Mouse (Mus musculus) G1E (cell line): ENCODE results near the gene Prkar1a. TPM values are rescaled to one million over a fixed set of nuclear protein-coding genes. Genes with fewer than 3 reads are reported as not detected.

ENCODE experiments used
- ATAC-seq: 2 replicates; pipeline ENCODE4 v1.8.0; 2016; ENCODE audit warnings: mild to moderate bottlenecking; ENCODE audit not compliant: insufficient number of reproducible peaks, poor library complexity, low FRiP score, severe bottlenecking; ENCODE audit errors: extremely low read depth
- DNase-seq: peaks from one replicate; pipeline ENCODE4 v3.0.0; 2012; ENCODE audit warnings: low spot score
- H3K27me3 ChIP-seq: 2 replicates; pipeline ENCODE4 v1.6.1; 2012; ENCODE audit warnings: mild to moderate bottlenecking, low read length, inconsistent platforms; ENCODE audit not compliant: insufficient read depth
- H3K36me3 ChIP-seq: replicated peaks from 2 replicates; pipeline ENCODE3; 2012; ENCODE audit warnings: mild to moderate bottlenecking, inconsistent platforms
- H3K4me1 ChIP-seq: 2 replicates; pipeline ENCODE4 v1.6.1; 2012; ENCODE audit warnings: low read depth, low read length, inconsistent platforms, mixed read lengths; ENCODE audit not compliant: insufficient read depth
- H3K4me3 ChIP-seq: 2 replicates; pipeline ENCODE4 v1.5.1; 2012; ENCODE audit warnings: low read depth, mild to moderate bottlenecking, inconsistent platforms, low read length, moderate library complexity, mixed read lengths
- H3K9me3 ChIP-seq: replicated peaks from 2 replicates; pipeline ENCODE4 v1.6.1; 2012; ENCODE audit warnings: inconsistent platforms
- CTCF ChIP-seq: IDR thresholded peaks from 2 replicates; pipeline ENCODE4 v1.5.1; 2012; ENCODE audit warnings: low read depth, low read length, inconsistent platforms, mixed read lengths
- GATA1 ChIP-seq: IDR thresholded peaks from 2 replicates; pipeline ENCODE4 v1.6.1; 2012; ENCODE audit warnings: borderline replicate concordance, low read length, inconsistent platforms, mixed read lengths
- GATA2 ChIP-seq: IDR thresholded peaks from 2 replicates; pipeline ENCODE4 v1.6.1; 2012; ENCODE audit warnings: low read depth, low read length, inconsistent platforms, borderline replicate concordance
- POLR2AphosphoS5 ChIP-seq: IDR thresholded peaks from 2 replicates; pipeline ENCODE4 v1.6.1; 2012; ENCODE audit warnings: low read depth, low read length, inconsistent platforms; ENCODE audit not compliant: insufficient replicate concordance
- TAL1 ChIP-seq: conservative IDR thresholded peaks from 2 replicates; pipeline ENCODE4 v1.6.1; 2012; ENCODE audit warnings: low read depth, low read length, inconsistent platforms, mixed read lengths
- polyA plus RNA-seq: library from polyadenylated mRNA; stranded (reverse); fragments of >175 nt; gene quantifications from 2 replicates; pipeline ENCODE4 v1.2.3, GENCODE M21; 2012
- total RNA-seq, 2 experiments: library from RNA; stranded (forward) in 1 of 2; stranded (reverse) in 1 of 2; fragments of 200-1000 nt in 1 of 2; fragments of >200 nt in 1 of 2; fragmentation: Nextera tagmentation in 1 of 2; gene quantifications; 2 replicates each; pipeline ENCODE4 v1.2.3; 2014 to 2017

Gene Prkar1a
- total and polyA plus RNA-seq, 3 experiments = 74.6 to 134 (median 85.6) TPM

DNA sequence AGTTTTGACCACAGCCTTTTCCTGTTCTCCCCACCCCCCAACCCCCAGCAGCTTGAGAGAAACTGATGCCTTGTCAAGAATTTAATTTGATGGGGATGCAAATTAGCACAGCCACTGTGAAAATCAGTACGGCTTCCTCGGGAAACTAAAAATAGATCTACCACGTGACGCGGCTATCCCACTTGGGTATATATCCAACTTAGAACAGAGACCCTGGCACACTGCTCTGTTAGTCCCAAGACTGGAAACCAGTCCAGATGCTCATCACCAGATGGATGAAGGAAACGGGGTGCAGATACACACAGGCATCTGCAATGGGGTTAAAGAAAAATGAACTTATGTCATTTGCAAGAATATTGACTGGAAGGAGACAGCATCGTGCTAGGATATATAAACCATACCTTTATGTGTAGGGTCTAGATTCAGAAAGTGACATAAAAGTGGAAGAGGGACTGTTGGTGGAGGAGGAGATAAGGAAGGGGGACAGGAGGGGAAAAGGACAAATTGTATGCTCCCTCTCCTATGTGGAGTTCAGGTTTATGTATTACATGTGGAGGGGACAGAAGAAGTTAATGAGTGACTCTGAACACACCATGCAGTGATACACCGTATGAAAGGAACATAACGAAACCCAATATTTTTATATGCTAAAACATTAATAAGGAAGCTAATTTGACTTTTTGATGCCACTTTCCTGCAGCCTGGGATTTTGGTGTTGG, 56.3 kb downstream of the Prkar1a start:
- Histone ChIP-seq H3K36me3 (no peaks in the 10 kb centered on the region), H3K4me1 (no peaks in the 10 kb centered on the region), H3K27me3 (no peaks in the 10 kb centered on the region), H3K9me3 (peaks cover 14% of the 10 kb centered on the region), H3K4me3 (no peak overlapping the region)
- TF ChIP-seq GATA2 (no peak), GATA1 (no peak), POLR2AphosphoS5 (no peak)
- DNase-seq (no peak), ATAC-seq (no peak)

DNA sequence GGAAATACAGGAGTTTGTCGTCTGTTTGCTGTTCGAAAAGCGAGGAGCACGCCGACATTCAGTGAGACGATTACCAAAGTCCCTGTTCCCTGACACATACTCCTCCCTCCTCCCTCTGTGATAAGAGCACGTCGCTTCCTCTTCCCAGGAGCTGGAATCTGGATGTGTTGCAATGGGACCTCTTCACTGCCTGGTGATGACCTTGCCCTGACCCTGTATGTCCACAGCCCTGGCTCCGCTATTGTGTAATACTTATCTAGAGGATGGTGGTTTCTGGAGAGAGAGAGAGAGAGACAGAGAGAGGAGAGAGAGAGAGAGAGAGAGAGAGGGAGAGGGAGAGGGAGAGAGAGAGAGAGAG, 56.8 kb downstream of the Prkar1a start:
- H3K4me1 ChIP-seq = no peaks in the 10 kb centered on the region
- DNase-seq (no peak), ATAC-seq (no peak)
- no peak for TF ChIP-seq TAL1
- H3K36me3 ChIP-seq = no peaks in the 10 kb centered on the region
- H3K4me3 ChIP-seq = no peak overlapping the region
- no peaks in the 10 kb centered on the region for H3K27me3 ChIP-seq
- H3K9me3 ChIP-seq = peaks cover 16% of the 10 kb centered on the region

DNA sequence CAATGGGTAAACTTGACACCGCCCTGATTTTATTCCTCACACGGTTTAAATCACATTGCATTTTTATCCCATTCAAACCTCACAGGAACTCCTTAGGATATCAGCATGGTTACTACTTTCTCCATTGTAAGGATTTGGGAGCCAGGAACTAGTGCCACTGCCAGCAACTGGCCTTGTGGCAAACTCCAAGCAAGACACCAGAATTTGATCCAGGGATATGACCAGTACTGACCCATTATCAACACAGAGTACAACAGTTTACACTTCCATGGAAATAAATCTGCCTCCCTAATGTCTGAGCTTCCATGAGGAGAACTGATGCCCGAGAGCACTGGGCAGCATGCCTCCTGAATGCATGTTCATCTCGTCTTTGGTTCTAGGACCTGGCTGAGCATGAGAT, 57.4 kb downstream of the Prkar1a start:
- ATAC-seq (no peak), DNase-seq (no peak)
- TF ChIP-seq TAL1 (no peak), GATA2 (no peak), GATA1 (no peak), POLR2AphosphoS5 (no peak), CTCF (no peak)
- Histone ChIP-seq H3K27me3 (no peaks in the 10 kb centered on the region), H3K9me3 (peaks cover 16% of the 10 kb centered on the region), H3K36me3 (no peaks in the 10 kb centered on the region), H3K4me3 (no peak overlapping the region), H3K4me1 (no peaks in the 10 kb centered on the region)

DNA sequence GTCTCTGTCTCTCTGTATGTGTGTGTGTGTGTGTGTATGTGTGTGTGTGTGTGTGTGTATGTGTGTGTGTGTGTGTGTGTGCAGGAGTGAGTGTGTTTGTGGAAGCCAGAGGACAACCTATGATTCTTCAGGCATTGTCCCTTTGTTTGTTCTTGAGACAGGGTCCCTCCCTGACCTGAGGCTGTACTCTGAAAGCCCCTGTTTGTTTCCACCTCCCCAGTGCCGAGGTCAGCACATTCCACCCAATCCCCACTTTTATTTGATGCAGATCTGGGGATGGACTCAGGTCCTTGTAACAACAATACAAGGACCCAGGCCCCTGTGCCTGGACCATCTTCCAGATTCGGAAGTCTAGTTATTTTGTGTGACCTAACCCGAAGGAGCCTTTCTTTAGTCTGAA, 58.2 kb downstream of the Prkar1a start:
- H3K9me3 ChIP-seq = peaks cover 16% of the 10 kb centered on the region
- H3K36me3 ChIP-seq = no peaks in the 10 kb centered on the region
- DNase-seq (no peak), ATAC-seq (no peak)
- no peaks in the 10 kb centered on the region for H3K4me1 ChIP-seq
- no peak overlapping the region for H3K4me3 ChIP-seq
- TF ChIP-seq TAL1 (no peak), CTCF (no peak), GATA1 (no peak), POLR2AphosphoS5 (no peak), GATA2 (no peak)
- no peaks in the 10 kb centered on the region for H3K27me3 ChIP-seq

DNA sequence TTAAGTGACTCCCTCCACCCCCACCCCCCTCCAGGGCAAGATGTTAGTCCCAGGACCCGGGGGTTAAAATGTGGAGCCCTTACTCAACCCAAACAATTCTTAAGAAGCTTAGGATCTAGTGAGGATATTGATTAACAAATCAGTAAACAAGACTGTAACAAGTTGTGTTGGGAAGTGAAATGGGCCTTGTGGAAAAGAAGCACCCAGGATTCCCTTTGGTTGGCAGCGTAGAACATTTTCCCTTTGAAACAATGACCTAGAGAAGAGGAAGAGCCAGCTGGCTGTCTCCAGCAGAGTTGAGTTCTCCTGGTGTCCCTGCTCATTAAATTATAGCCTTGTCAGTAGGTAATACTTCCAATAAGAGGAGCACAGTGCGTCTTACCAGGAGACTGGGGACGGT, 59.6 kb downstream of the Prkar1a start:
- H3K27me3 ChIP-seq = no peaks in the 10 kb centered on the region
- no peaks in the 10 kb centered on the region for H3K36me3 ChIP-seq

DNA sequence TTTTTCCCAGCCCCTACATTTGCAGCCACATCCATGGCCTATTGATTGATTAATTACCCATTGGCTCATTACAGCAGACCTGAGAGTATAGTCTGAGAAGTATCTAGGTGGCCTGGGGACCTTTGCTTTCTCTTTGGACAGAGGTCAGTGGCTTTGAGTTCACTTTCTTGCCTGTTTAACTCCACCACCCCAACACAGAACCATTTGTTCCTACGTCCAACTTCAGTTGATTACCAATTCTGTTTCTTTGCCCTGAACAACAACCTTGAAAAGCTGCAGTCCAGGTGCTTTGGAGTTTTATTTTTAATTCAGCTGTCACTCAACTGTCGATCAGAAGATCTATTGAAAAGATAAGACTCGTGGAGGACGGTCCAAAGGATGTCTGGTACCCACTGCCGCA, 60.3 kb downstream of the Prkar1a start:
- Histone ChIP-seq H3K4me3 (no peak overlapping the region), H3K27me3 (no peaks in the 10 kb centered on the region), H3K36me3 (no peaks in the 10 kb centered on the region), H3K4me1 (no peaks in the 10 kb centered on the region), H3K9me3 (peaks cover 12% of the 10 kb centered on the region)
- TF ChIP-seq GATA2 (no peak), CTCF (no peak), TAL1 (no peak), GATA1 (no peak), POLR2AphosphoS5 (no peak)
- no peak for DNase-seq
- ATAC-seq = no peak

More for the DNA sequence above, 59.6 kb downstream of the Prkar1a start:
- H3K4me3 ChIP-seq = no peak overlapping the region
- no peak for TF ChIP-seq GATA2
- TF ChIP-seq GATA1 = no peak
- no peak for TF ChIP-seq TAL1
- TF ChIP-seq CTCF = no peak
- TF ChIP-seq POLR2AphosphoS5 = no peak
- peaks cover 16% of the 10 kb centered on the region for H3K9me3 ChIP-seq
- ATAC-seq (no peak), DNase-seq (no peak)
- no peaks in the 10 kb centered on the region for H3K4me1 ChIP-seq

DNA sequence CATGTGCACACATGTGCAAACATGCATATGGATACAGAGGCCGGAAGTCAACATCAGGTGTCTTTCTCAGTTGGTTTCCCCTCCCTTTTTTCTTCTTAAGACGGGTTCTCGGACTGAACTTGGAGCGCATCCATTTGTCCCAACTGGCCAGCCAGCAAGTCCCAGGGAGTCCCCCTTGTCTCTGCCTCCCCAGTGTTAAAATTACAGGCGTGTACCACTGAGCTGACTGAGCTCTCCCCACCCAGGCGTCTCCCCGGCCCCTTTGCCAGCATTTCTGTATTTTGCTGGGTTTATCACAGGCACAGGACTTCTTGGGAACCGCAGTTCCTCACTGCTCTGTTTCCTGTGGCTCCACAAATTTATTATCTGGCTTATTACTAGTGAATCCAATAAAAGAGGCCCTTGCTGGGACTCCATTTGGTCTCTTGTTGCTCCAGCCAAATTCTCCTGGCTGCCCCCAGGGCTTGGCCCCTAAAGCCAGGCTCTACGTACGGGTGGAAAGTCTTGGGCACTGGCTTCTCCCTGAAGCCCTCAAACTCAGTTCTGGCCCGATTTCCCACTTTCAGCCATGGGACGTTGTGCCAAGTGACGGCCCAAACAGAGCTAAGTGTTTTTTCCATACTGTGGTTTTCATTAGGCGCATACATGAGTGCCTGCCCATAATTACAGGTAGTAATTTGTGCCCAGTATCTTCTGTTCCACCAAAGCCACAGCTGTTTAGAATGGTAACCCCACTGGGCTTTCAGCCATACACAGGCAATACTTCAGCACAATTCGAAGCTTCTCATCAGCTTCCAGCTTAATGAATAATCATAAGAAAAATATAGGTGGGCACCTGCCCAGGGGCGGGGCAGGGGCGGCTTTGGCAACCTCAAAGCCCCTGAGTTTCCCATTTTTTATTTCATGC, 65.4 kb downstream of the Prkar1a start:
- no peaks in the 10 kb centered on the region for H3K27me3 ChIP-seq
- TF ChIP-seq POLR2AphosphoS5 (no peak), GATA2 (no peak), TAL1 (no peak), CTCF (no peak), GATA1 (no peak)
- H3K36me3 ChIP-seq = no peaks in the 10 kb centered on the region
- H3K4me1 ChIP-seq = no peaks in the 10 kb centered on the region
- peaks cover 37% of the 10 kb centered on the region for H3K9me3 ChIP-seq
- ATAC-seq (no peak), DNase-seq (no peak)
- no peak overlapping the region for H3K4me3 ChIP-seq
